Mouse (Mus musculus) intestine, postnatal 0 days (tissue): ENCODE measurements around the gene Ston1. TPM values are rescaled to one million over a fixed set of nuclear protein-coding genes. Genes with fewer than 3 reads are reported as not detected.

Experiments
- ATAC-seq: fragments of 200-750 bp; cut with Nextera tagmentation; 2 replicates; pipeline ENCODE4 v1.8.0; 2017; ENCODE audit warnings: mild to moderate bottlenecking, moderate TSS enrichment, moderate library complexity
- H3K27ac ChIP-seq: fragments of 300-500 bp; sonication (generic); 2 replicates; pipeline ENCODE4 v1.5.1; 2014; ENCODE audit warnings: mild to moderate bottlenecking, low read depth, low read length, moderate library complexity
- H3K27me3 ChIP-seq: fragments of 300-500 bp; sonication (generic); replicated peaks from 2 replicates; pipeline ENCODE4 v1.6.1; 2014; ENCODE audit warnings: low read length, mixed read lengths; ENCODE audit not compliant: control insufficient read depth, insufficient read depth
- H3K36me3 ChIP-seq: fragments of 300-500 bp; sonication (generic); 2 replicates; pipeline ENCODE4 v1.6.1; 2014; ENCODE audit warnings: mild to moderate bottlenecking, moderate library complexity; ENCODE audit not compliant: control insufficient read depth, insufficient read depth
- H3K4me1 ChIP-seq: fragments of 300-500 bp; sonication (generic); replicated peaks from 2 replicates; pipeline ENCODE4 v1.6.1; 2014; ENCODE audit warnings: antibody characterized with exemption, low read length, mixed read lengths; ENCODE audit not compliant: control insufficient read depth, insufficient read depth
- H3K4me2 ChIP-seq: fragments of 300-500 bp; sonication (generic); replicated peaks from 2 replicates; pipeline ENCODE4 v1.6.1; 2014; ENCODE audit warnings: low read depth, mild to moderate bottlenecking, moderate library complexity
- H3K4me3 ChIP-seq: fragments of 300-500 bp; sonication (generic); 2 replicates; pipeline ENCODE4 v1.5.1; 2014; ENCODE audit warnings: low read depth, low read length
- H3K9ac ChIP-seq: fragments of 300-500 bp; sonication (generic); 2 replicates; pipeline ENCODE4 v1.6.1; 2014; ENCODE audit warnings: mild to moderate bottlenecking, low read depth, low read length
- H3K9me3 ChIP-seq: fragments of 300-500 bp; sonication (generic); 2 replicates; pipeline ENCODE4 v1.6.1; 2016; ENCODE audit warnings: mixed run types; ENCODE audit not compliant: control insufficient read depth
- CTCF ChIP-seq: sonication (generic); IDR thresholded peaks from 2 replicates; pipeline ENCODE4 v1.5.1; 2016; ENCODE audit warnings: low read depth, mild to moderate bottlenecking, control low read depth, antibody characterized with exemption, moderate library complexity
- WGBS: fragments of 180-500 bp; shearing (Covaris S2); extraction: QIAGEN DNeasy Blood & Tissue Kit; methylation state at CpG from one replicate; pipeline ENCODE4 v1.1.7; 2014; 5-methylcytosine and 5-hydroxymethylcytosine counted together
- polyA plus RNA-seq: library from polyadenylated mRNA; unstranded; fragments of >200 nt; fragmentation: Nextera tagmentation; extraction: Ambion mirVana; gene quantifications from 2 replicates; pipeline ENCODE4 v1.2.1, GENCODE M21; 2015

Gene Ston1
- polyA plus RNA-seq, 1 experiment from 2014 or later = 3.7 TPM

DNA sequence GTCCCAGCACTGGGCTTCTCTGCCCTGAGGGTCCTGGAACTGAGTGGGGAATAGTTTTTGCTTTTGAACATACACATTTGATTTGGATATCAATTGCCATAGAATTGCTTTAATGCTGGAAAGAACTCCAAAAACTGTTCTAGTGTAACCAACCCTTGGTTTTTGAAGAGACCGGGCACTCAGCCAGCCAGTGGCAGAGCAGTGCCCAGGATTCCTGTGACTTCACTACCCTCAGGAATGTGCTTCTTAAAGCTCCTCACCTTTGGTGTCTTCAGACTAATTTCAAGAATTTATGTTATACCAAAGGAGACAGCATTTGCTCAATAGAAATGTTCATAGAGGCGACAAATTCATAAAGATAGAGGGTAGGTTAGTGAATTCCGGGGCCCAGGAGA, 33.1 kb downstream of the Ston1 start:
- TF ChIP-seq CTCF = no peak
- Histone ChIP-seq H3K4me2 (no peak overlapping the region), H3K27ac (peak overlapping the region; percentile 90), H3K9ac (no peak overlapping the region), H3K27me3 (no peaks in the 10 kb centered on the region), H3K4me1 (peaks cover 16% of the 10 kb centered on the region; the same call in 1 of the 2 replicates), H3K4me3 (no peak overlapping the region), H3K9me3 (no peaks in the 10 kb centered on the region), H3K36me3 (peaks cover 5% of the 10 kb centered on the region; the same call in 1 of the 2 replicates)
- 76% methylated on average over 3 of the region's 3 CpGs for WGBS
- ATAC-seq = no peak

GRCm38 (mm10) chr17:88632631-88633030, 35.1 kb downstream of the Ston1 start:
- no peaks in the 10 kb centered on the region for H3K27me3 ChIP-seq
- no peak for ATAC-seq
- H3K9me3 ChIP-seq = no peaks in the 10 kb centered on the region
- peaks cover 12% of the 10 kb centered on the region; the same call in 1 of the 2 replicates for H3K36me3 ChIP-seq
- no peak overlapping the region for H3K4me2 ChIP-seq
- no peak overlapping the region for H3K4me3 ChIP-seq
- no peak overlapping the region for H3K27ac ChIP-seq
- peaks cover 11% of the 10 kb centered on the region; the same call in 1 of the 2 replicates for H3K4me1 ChIP-seq
- no peak overlapping the region for H3K9ac ChIP-seq
- 58% methylated on average over 3 of the region's 3 CpGs for WGBS
- no peak for TF ChIP-seq CTCF

DNA sequence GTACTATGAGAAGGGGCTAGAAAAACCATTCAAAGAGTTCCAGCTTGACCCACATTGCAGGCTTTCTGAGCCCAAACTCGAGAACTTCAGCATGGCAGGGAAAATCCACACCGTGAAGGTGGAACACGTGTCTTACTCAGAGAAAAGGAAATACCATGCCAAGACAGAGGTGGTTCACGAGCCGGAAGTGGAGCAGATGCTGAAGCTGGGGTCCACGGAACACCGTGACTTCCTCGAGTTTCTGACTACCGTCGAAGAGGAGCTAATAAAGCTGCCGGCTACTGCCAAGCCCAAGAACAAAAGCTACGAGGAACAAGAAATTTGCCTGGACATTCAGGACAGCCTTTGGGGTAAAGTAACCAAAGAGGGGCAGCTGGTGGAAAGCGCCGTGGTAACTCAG, 38.6 kb downstream of the Ston1 start:
- Histone ChIP-seq H3K27ac (no peak overlapping the region), H3K27me3 (no peaks in the 10 kb centered on the region), H3K36me3 (peaks cover 12% of the 10 kb centered on the region; the same call in 1 of the 2 replicates), H3K9me3 (no peaks in the 10 kb centered on the region), H3K4me3 (no peak overlapping the region), H3K4me2 (no peak overlapping the region), H3K4me1 (no peaks in the 10 kb centered on the region), H3K9ac (no peak overlapping the region)
- ATAC-seq = no peak
- 91% methylated on average over 14 of the region's 14 CpGs for WGBS
- no peak for TF ChIP-seq CTCF

DNA sequence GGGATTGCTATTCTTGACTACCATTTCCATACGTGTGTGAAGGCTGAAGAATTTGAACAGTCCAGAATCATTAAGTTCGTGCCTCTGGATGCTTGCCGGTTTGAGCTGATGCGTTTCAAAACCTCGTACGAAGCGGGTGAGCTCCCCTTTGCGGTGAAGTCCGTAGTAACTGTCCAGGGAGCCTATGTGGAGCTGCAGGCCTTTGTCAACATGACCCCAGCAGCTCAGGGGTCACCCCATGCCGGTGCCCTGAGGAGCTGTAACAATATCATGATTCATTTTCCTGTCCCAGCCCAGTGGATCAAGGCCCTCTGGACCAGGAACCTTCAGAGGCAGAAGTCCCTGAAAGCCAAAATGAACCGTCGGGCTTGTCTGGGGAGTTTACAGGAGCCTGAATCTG, 39.1 kb downstream of the Ston1 start:
- ATAC-seq = no peak
- WGBS = 51% methylated on average over 12 of the region's 12 CpGs
- Histone ChIP-seq H3K27me3 (no peaks in the 10 kb centered on the region), H3K36me3 (peaks cover 12% of the 10 kb centered on the region; the same call in 1 of the 2 replicates), H3K9me3 (no peaks in the 10 kb centered on the region), H3K27ac (no peak overlapping the region), H3K4me3 (no peak overlapping the region), H3K4me1 (no peaks in the 10 kb centered on the region), H3K4me2 (no peak overlapping the region), H3K9ac (no peak overlapping the region)
- TF ChIP-seq CTCF = peak; percentile 40

- Histone ChIP-seq H3K36me3 (peaks cover 12% of the 10 kb centered on the region; the same call in 1 of the 2 replicates), H3K9ac (no peak overlapping the region), H3K4me2 (no peak overlapping the region), H3K4me1 (no peaks in the 10 kb centered on the region), H3K9me3 (no peaks in the 10 kb centered on the region), H3K27ac (no peak overlapping the region), H3K4me3 (no peak overlapping the region), H3K27me3 (no peaks in the 10 kb centered on the region)
- peak; percentile 88 for TF ChIP-seq CTCF
- no peak for ATAC-seq
- WGBS = 26% methylated on average over 6 of the region's 6 CpGs
Observed at GRCm38 (mm10) chr17:88641012-88641411, 43.5 kb downstream of the Ston1 start.

GRCm38 (mm10) chr17:88641836-88642235, 44.4 kb downstream of the Ston1 start:
- Histone ChIP-seq H3K4me1 (no peaks in the 10 kb centered on the region), H3K27me3 (no peaks in the 10 kb centered on the region), H3K27ac (no peak overlapping the region), H3K4me3 (no peak overlapping the region), H3K4me2 (no peak overlapping the region), H3K9me3 (no peaks in the 10 kb centered on the region), H3K9ac (no peak overlapping the region), H3K36me3 (peaks cover 9% of the 10 kb centered on the region; the same call in 1 of the 2 replicates)
- WGBS = 88% methylated on average over 8 of the region's 8 CpGs
- no peak for ATAC-seq
- TF ChIP-seq CTCF = no peak

DNA sequence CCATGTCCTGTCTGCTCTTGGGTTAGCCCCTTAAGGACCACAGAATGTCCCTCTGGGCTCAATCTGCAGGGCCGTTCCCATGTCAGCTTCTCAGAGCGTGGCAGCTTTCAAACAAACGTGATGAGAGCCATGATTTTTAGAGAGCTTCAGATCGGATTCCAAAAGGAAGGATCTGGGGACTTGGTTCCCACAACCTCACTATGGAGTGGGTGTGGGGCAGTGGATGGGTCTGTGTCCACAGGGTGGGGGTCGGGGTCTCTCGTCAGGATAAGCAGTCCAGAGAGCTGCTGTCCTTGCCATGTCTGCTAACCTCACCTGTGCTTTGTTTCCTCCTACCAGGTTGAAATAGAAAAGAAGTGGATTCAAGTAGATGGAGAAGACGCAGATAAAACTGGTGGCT, 47.4 kb downstream of the Ston1 start:
- no peaks in the 10 kb centered on the region for H3K4me1 ChIP-seq
- H3K27ac ChIP-seq = no peak overlapping the region
- H3K36me3 ChIP-seq = peaks cover 6% of the 10 kb centered on the region; the same call in 1 of the 2 replicates
- H3K27me3 ChIP-seq = no peaks in the 10 kb centered on the region
- no peaks in the 10 kb centered on the region for H3K9me3 ChIP-seq
- H3K9ac ChIP-seq = no peak overlapping the region
- TF ChIP-seq CTCF = no peak
- 88% methylated on average over 7 of the region's 7 CpGs for WGBS
- no peak overlapping the region for H3K4me2 ChIP-seq
- no peak for ATAC-seq
- H3K4me3 ChIP-seq = no peak overlapping the region
